In the genomic region with DNA sequence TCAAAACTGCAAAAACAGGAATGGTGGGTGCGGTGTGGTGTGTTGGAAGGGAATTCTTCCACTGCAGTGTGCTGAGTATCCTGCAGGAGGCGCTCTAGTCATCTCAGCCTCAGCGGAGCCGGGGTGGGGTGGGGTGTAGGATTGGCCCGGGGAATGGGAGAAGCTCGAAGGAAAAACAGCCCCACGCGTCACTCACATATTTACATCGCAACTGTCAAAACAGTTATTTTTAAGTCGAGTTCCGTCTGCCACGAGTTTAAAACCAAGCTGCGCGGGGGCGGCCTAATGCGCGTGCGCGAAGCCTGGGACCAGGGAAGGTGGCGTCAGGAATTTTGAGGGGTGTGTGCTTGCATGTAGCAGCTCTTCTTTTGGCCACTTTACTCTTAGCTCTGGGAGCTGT, we compare ENCODE assay signal across 8 mouse cellular contexts. TPM values are rescaled to one million over a fixed set of nuclear protein-coding genes. Genes with fewer than 3 reads are reported as not detected.
DNase-seq lines count a peak whose midpoint lies in the region; ATAC-seq lines count a peak whose summit lies in the region.

No protein-coding gene starts in this region.

- WGBS in limb, embryonic 11.5 days = 5% methylated on average over 20 of the region's 20 CpGs
- WGBS in midbrain, embryonic 12.5 days = 6% methylated on average over 20 of the region's 20 CpGs

- DNase-seq in ovary, postnatal 36 days (ENCODE audit: low spot score) = peak; percentile 48
- no peak for DNase-seq in ovary, adult 18-20 months (ENCODE audit: low spot score)
- peak; percentile 69 for DNase-seq in embryo, embryonic 9.5 days (ENCODE audit: extremely low spot score)
- peak; percentile 49 for DNase-seq in heart, adult 8-10 months (ENCODE audit: low spot score)
- peak; percentile 65 for DNase-seq in kidney, adult 9 months
- DNase-seq in limb, embryonic 11.5 days (ENCODE audit: low spot score) = peak; percentile 76
- DNase-seq in telencephalon, adult 2 months (ENCODE audit: low read depth, low spot score) = peak; percentile 88

- H3K4me2 ChIP-seq in limb, embryonic 11.5 days (ENCODE audit: low read depth, severe bottlenecking) = no peak overlapping the region
- peak overlapping the region; percentile 48 for H3K4me2 ChIP-seq in midbrain, embryonic 12.5 days (replicated peaks)

- H3K9me3 ChIP-seq in limb, embryonic 11.5 days (ENCODE audit: control insufficient read depth, low read length) = no peaks in the 10 kb centered on the region
- no peaks in the 10 kb centered on the region for H3K9me3 ChIP-seq in midbrain, embryonic 12.5 days

- peaks cover 14% of the 10 kb centered on the region for H3K4me1 ChIP-seq in limb, embryonic 11.5 days (ENCODE audit: control insufficient read depth, insufficient read depth, low read length)
- H3K4me1 ChIP-seq in midbrain, embryonic 12.5 days = peaks cover 63% of the 10 kb centered on the region

- H3K36me3 ChIP-seq in limb, embryonic 11.5 days (ENCODE audit: control insufficient read depth, insufficient read depth, low read length) = no peaks in the 10 kb centered on the region
- H3K36me3 ChIP-seq in midbrain, embryonic 12.5 days = no peaks in the 10 kb centered on the region

- H3K27me3 ChIP-seq in limb, embryonic 11.5 days (ENCODE audit: control insufficient read depth, insufficient read depth, low read length) = no peaks in the 10 kb centered on the region
- peaks cover 15% of the 10 kb centered on the region for H3K27me3 ChIP-seq in midbrain, embryonic 12.5 days

- H3K27ac ChIP-seq in limb, embryonic 11.5 days (replicated peaks; ENCODE audit: low read depth, low read length) = no peak overlapping the region
- no peak overlapping the region for H3K27ac ChIP-seq in midbrain, embryonic 12.5 days (replicated peaks)

- H3K4me3 ChIP-seq in limb, embryonic 11.5 days (ENCODE audit: low read depth, low read length) = peak overlapping the region; percentile 20; the same call in 1 of the 2 replicates
- H3K4me3 ChIP-seq in midbrain, embryonic 12.5 days = peak overlapping the region; percentile 34

- no peak for ATAC-seq in limb, embryonic 11.5 days (ENCODE audit: insufficient number of reproducible peaks, low FRiP score, low TSS enrichment, low read depth)
- ATAC-seq in midbrain, embryonic 12.5 days (ENCODE audit: low FRiP score, low read depth) = 0 out of 2 replicates have a peak, but pooled peaks have one; percentile 27

- H3K9ac ChIP-seq in limb, embryonic 11.5 days (ENCODE audit: low read length) = no peak overlapping the region
- H3K9ac ChIP-seq in midbrain, embryonic 12.5 days (replicated peaks) = no peak overlapping the region; the same call in 1 of the 2 replicates

RNA-seq across cellular contexts. Expression of a gene that starts 17.3 kb away (rescaled TPM):
- total RNA-seq in heart, adult 8-10 months (2022) = not detected
- not detected in 2 replicates for polyA plus RNA-seq in limb, embryonic 11.5 days (2014; fragmentation: Nextera tagmentation; extraction: Ambion mirVana)
- 0.96 TPM in 1 of 2 replicates, not detected in the other for polyA plus RNA-seq in midbrain, embryonic 12.5 days (2016; fragmentation: Nextera tagmentation; extraction: Ambion mirVana)

RNA-seq across cellular contexts. Expression of a gene that starts 21.0 kb away (rescaled TPM):
- total RNA-seq in heart, adult 8-10 months (2022) = under 1 TPM in 1 of 4 experiments, not detected in 3; 0.09 TPM
- 0.87 and 1.1 TPM in 2 replicates for polyA plus RNA-seq in limb, embryonic 11.5 days (2014; fragmentation: Nextera tagmentation; extraction: Ambion mirVana)
- 6.1 and 7.9 TPM in 2 replicates for polyA plus RNA-seq in midbrain, embryonic 12.5 days (2016; fragmentation: Nextera tagmentation; extraction: Ambion mirVana)

RNA-seq across cellular contexts. Expression of a gene that starts 21.0 kb away (rescaled TPM):
- total RNA-seq in heart, adult 8-10 months (2022) = not detected
- polyA plus RNA-seq in limb, embryonic 11.5 days (2014; fragmentation: Nextera tagmentation; extraction: Ambion mirVana) = 1.2 and 1.5 TPM in 2 replicates
- 13.4 and 15.6 TPM in 2 replicates for polyA plus RNA-seq in midbrain, embryonic 12.5 days (2016; fragmentation: Nextera tagmentation; extraction: Ambion mirVana)
